Mouse (Mus musculus) bone marrow, adult 2 months (tissue): Measurements from ENCODE around the gene Adipoq. TPM values are rescaled to one million over a fixed set of nuclear protein-coding genes. Genes with fewer than 3 reads are reported as not detected.
A peak's percentile ranks its signal among the peaks of the same experiment; 100 is the strongest.

Source experiments
- H3K27ac ChIP-seq: fragments of 200-500 bp; 2 replicates; pipeline ENCODE4 v1.5.1; 2012; ENCODE audit warnings: low read depth, mild to moderate bottlenecking, control low read depth, inconsistent platforms, low read length; ENCODE audit not compliant: control insufficient read depth, poor library complexity, insufficient read depth
- H3K4me1 ChIP-seq: fragments of 200-500 bp; 2 replicates; pipeline ENCODE4 v1.6.1; 2011; ENCODE audit warnings: low read length; ENCODE audit not compliant: control insufficient read depth, insufficient read depth
- H3K4me3 ChIP-seq: fragments of 200-500 bp; replicated peaks from 2 replicates; pipeline ENCODE3; 2011; ENCODE audit warnings: mild to moderate bottlenecking, low read depth, low read length, control low read depth; ENCODE audit not compliant: control insufficient read depth
- CTCF ChIP-seq: fragments of 200-500 bp; IDR thresholded peaks from 2 replicates; pipeline ENCODE4 v1.5.1; 2011; ENCODE audit warnings: low read length, control low read depth; ENCODE audit not compliant: control insufficient read depth, insufficient read depth
- POLR2A ChIP-seq: fragments of 200-500 bp; IDR thresholded peaks from 2 replicates; pipeline ENCODE4 v1.6.1; 2011; ENCODE audit warnings: low read depth, mild to moderate bottlenecking, control low read depth, low read length, borderline replicate concordance; ENCODE audit not compliant: control insufficient read depth
- WGBS: fragments of 180-500 bp; shearing (Covaris S2); methylation state at CpG from one replicate; pipeline ENCODE4 v1.1.7; 2018; 5-methylcytosine and 5-hydroxymethylcytosine counted together
- polyA plus RNA-seq: library from polyadenylated mRNA; stranded (reverse); fragments of >200 nt; gene quantifications from 2 replicates; pipeline ENCODE4 v1.2.4, GENCODE M21; 2011; ENCODE audit warnings: low replicate concordance; ENCODE audit not compliant: missing spikeins, insufficient read depth, insufficient read length

Adipoq gene
- polyA plus RNA-seq, 1 experiment, result 39.5 TPM

DNA sequence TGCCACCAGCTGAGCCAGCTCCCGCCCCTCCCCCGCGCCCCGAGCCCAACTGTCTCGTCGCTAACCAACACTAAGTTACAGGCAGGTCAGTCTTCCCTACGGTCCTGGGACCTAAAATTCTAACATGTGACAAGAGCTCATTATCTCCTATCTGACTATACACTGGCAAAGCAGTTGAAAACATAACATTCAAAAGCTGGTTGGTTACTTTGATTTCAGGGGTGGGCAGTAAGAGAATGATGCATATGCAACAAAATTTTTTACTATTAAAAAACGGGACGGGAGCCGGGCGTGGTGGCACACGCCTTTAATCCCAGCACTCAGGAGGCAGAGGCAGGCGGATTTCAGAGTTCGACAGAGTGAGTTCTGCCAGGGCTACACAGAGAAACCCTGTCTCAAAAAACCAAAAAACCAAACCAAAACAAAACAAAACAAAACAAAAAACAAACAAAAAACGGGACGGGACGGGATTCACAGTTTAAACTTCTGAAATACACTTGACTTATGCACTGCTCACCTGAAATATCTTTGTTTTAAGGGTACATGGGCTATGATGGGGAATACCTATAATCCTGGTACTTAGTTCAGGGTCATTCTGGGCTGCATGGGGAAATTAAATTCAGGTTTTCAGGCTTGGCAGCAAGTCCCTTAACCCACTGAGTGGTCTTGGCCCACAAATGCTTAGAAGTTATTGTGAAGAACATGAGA lies 43.1 kb upstream of the Adipoq start:
- WGBS, result 17% methylated on average over 17 of the region's 17 CpGs
- Histone ChIP-seq H3K27ac (peak overlapping the region; percentile 10; the same call in 1 of the 2 replicates), H3K4me1 (no peaks in the 10 kb centered on the region; the same call in 1 of the 2 replicates), H3K4me3 (peak overlapping the region; percentile 18)
- no peak for TF ChIP-seq POLR2A
- TF ChIP-seq CTCF, result no peak

DNA sequence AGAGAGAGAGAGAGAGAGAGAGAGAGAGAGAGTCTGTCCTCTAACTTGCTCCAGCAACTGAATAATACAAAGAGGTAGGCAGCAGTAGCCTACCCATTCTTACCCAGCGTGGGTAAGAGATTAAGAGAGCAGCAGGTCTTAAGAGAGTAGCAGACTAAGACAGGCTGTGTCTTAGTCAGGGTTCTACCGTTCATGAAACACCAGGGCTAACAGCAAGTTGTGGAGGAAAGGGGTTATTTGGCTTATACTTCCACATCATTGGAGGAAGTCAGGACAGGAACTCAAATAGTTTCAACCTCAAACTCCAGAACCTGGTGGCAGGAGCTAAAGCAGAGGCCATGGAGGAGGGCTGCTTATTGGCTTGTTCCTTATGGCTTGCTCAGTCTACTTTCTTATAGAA lies 42.5 kb upstream of the Adipoq start:
- Histone ChIP-seq H3K27ac (peak overlapping the region; percentile 19; the same call in 1 of the 2 replicates), H3K4me1 (no peaks in the 10 kb centered on the region; the same call in 1 of the 2 replicates), H3K4me3 (no peak overlapping the region)
- 6% methylated on average over 2 of the region's 2 CpGs for WGBS
- TF ChIP-seq POLR2A (no peak), CTCF (no peak)

DNA sequence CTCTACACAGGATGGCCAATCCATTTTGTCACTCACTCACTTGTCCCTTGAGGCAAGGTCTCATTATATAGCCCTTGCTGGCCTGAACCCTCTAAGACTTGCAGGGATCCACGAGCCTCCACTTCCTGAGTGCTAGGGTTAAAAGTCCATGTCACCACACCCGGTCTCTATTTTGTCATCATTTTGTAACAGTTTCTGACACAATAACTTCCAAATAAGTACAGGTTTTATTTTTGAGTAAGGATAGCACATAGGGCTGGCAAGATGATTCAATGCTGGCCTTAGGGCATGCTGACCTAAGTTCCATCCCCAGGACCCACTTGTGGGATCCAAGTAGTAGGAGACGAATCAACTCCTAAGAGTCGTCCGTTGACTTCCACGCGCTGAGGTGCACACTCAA lies 40.2 kb upstream of the Adipoq start:
- 59% methylated on average over 7 of the region's 7 CpGs for WGBS
- Histone ChIP-seq H3K4me3 (no peak overlapping the region), H3K4me1 (no peaks in the 10 kb centered on the region; the same call in 1 of the 2 replicates), H3K27ac (peak overlapping the region; percentile 54; the same call in 1 of the 2 replicates)
- TF ChIP-seq CTCF, result no peak
- TF ChIP-seq POLR2A, result no peak

DNA sequence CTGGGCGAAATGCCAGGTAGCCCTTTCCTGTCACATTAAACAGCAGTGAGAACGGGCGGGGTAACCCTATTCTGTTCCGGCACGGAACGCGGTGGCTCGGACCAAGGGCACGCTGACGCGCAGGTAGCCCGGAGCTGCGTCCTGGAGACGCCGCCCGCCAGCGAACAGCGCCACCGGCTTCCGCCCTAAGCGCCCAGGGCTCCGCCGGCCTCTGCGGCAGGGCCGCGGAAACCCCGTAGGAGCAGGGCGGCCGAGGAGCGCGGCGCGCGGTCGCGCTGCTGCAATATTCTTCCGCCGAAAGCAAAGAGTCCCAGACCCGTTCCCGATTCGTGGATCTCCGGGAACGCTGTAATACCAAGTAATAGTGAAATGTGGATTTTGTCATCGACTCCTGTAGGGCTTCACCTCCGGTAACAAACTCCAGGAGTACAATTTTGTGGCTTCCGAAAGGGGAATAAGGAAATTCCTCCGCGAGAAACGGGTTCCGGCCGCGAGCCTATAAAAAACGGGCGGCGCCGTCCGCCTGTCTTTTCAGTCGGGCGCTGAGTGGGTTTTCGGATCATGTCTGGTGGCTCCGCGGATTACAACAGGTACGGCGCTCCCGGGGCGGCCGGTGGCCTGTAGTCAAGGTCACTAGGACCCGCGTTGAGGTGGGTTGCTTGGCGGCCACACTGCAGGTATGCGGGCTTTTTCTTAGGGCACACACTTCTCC lies 38.9 kb upstream of the Adipoq start, which contains the start of gene Eif4a2:
Gene Eif4a2, plus strand, starts transcription at position 214 of the 712 bp plus-strand sequence.
- Histone ChIP-seq H3K4me1 (no peaks in the 10 kb centered on the region; the same call in 1 of the 2 replicates), H3K27ac (peak within 1 kb of the TSS; percentile 97), H3K4me3 (peak within 1 kb of the TSS; percentile 98)
- under 1% methylated on average over 71 of the region's 71 CpGs for WGBS
- TF ChIP-seq POLR2A, result peak; percentile 96
- peak; percentile 19; the same call in 1 of the 2 replicates for TF ChIP-seq CTCF

- peak; percentile 96; the same call in 1 of the 2 replicates for TF ChIP-seq POLR2A
- no peak for TF ChIP-seq CTCF
- WGBS, result under 1% methylated on average over 52 of the region's 52 CpGs
- no peaks in the 10 kb centered on the region; the same call in 1 of the 2 replicates for H3K4me1 ChIP-seq
Observed at GRCm38 (mm10) chr16:23107946-23108759, 38.2 kb upstream of the Adipoq start.

DNA sequence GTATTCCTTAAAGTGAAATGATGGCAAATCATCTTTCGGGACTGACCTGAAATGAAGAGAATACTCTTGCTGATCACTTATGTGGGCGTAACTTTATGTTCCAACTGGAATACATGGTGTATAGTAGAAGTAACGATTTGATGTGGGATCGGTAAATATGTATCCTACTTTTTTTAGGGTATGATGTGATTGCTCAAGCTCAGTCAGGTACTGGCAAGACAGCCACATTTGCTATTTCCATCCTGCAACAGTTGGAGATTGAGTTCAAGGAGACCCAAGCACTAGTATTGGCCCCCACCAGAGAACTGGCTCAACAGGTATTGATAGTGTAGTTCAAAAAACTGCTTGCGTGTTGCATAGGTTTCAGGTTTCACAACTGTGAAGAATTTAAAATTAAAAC lies 37.4 kb upstream of the Adipoq start:
- Histone ChIP-seq H3K27ac (no peak overlapping the region), H3K4me1 (no peaks in the 10 kb centered on the region; the same call in 1 of the 2 replicates), H3K4me3 (peak overlapping the region; percentile 98)
- no peak for TF ChIP-seq POLR2A
- WGBS, result 8% methylated on average over 5 of the region's 5 CpGs

More at GRCm38 (mm10) chr16:23107946-23108759, 38.2 kb upstream of the Adipoq start:
- Histone ChIP-seq H3K27ac (peak overlapping the region; percentile 97), H3K4me3 (peak overlapping the region; percentile 98)

GRCm38 (mm10) chr16:23109350-23110280 lies 36.7 kb upstream of the Adipoq start:
- H3K27ac ChIP-seq, result no peak overlapping the region
- no peak overlapping the region for H3K4me3 ChIP-seq
- 32% methylated on average over 5 of the region's 5 CpGs for WGBS
- TF ChIP-seq CTCF (no peak), POLR2A (no peak)
- H3K4me1 ChIP-seq, result no peaks in the 10 kb centered on the region; the same call in 1 of the 2 replicates
